Mouse (Mus musculus) forebrain, embryonic 12.5 days (tissue): Measurements from ENCODE around the gene Arnt. TPM values are rescaled to one million over a fixed set of nuclear protein-coding genes. Genes with fewer than 3 reads are reported as not detected.

Experiments
- ATAC-seq: fragments of 200-750 bp; cut with Nextera tagmentation; 2 replicates; pipeline ENCODE4 v1.8.0; 2017; ENCODE audit warnings: moderate TSS enrichment; ENCODE audit not compliant: low FRiP score
- H3K27ac ChIP-seq: fragments of 300-500 bp; sonication (generic); 2 replicates; pipeline ENCODE4 v1.5.1; 2016; ENCODE audit warnings: mild to moderate bottlenecking
- H3K27me3 ChIP-seq: fragments of 300-500 bp; sonication (generic); 2 replicates; pipeline ENCODE4 v1.6.1; 2016; ENCODE audit warnings: mild to moderate bottlenecking
- H3K36me3 ChIP-seq: fragments of 300-500 bp; sonication (generic); replicated peaks from 2 replicates; pipeline ENCODE4 v1.6.1; 2016; ENCODE audit warnings: mild to moderate bottlenecking
- H3K4me1 ChIP-seq: fragments of 300-500 bp; sonication (generic); 2 replicates; pipeline ENCODE4 v1.6.1; 2016
- H3K4me2 ChIP-seq: fragments of 300-500 bp; sonication (generic); 2 replicates; pipeline ENCODE4 v1.6.1; 2016; ENCODE audit warnings: mild to moderate bottlenecking, moderate library complexity
- H3K4me3 ChIP-seq: fragments of 300-500 bp; sonication (generic); replicated peaks from 2 replicates; pipeline ENCODE4 v1.5.1; 2016; ENCODE audit warnings: mild to moderate bottlenecking
- H3K9ac ChIP-seq: fragments of 300-500 bp; sonication (generic); 2 replicates; pipeline ENCODE4 v1.6.1; 2016; ENCODE audit warnings: mild to moderate bottlenecking
- H3K9me3 ChIP-seq: fragments of 300-500 bp; sonication (generic); 2 replicates; pipeline ENCODE4 v1.6.1; 2016
- WGBS: fragments of 180-500 bp; shearing (Covaris S2); methylation state at CpG from one replicate; pipeline ENCODE4 v1.1.7; 2016; 5-methylcytosine and 5-hydroxymethylcytosine counted together
- polyA plus RNA-seq: library from polyadenylated mRNA; unstranded; fragments of >200 nt; fragmentation: Nextera tagmentation; extraction: Ambion mirVana; gene quantifications from 2 replicates; pipeline ENCODE4 v1.2.1, GENCODE M21; 2016

Arnt gene
- polyA plus RNA-seq, 1 experiment from 2014 or later, result 32.6 TPM

- H3K9me3 ChIP-seq, result no peaks in the 10 kb centered on the region
- H3K9ac ChIP-seq, result no peak overlapping the region
- ATAC-seq, result no peak
- H3K36me3 ChIP-seq, result peaks cover 50% of the 10 kb centered on the region
- no peak overlapping the region for H3K27ac ChIP-seq
- no peak overlapping the region for H3K4me2 ChIP-seq
- WGBS, result 90% methylated on average over 1 of the region's 1 CpGs
- H3K4me3 ChIP-seq, result no peak overlapping the region
- H3K27me3 ChIP-seq, result no peaks in the 10 kb centered on the region
- no peaks in the 10 kb centered on the region for H3K4me1 ChIP-seq
Measured at GRCm38 (mm10) chr3:95478966-95479365, 44.8 kb downstream of the Arnt start.

- no peaks in the 10 kb centered on the region for H3K27me3 ChIP-seq
- no peaks in the 10 kb centered on the region for H3K4me1 ChIP-seq
- H3K27ac ChIP-seq, result no peak overlapping the region
- H3K4me3 ChIP-seq, result no peak overlapping the region
- H3K36me3 ChIP-seq, result peaks cover 56% of the 10 kb centered on the region
- no peaks in the 10 kb centered on the region for H3K9me3 ChIP-seq
- H3K4me2 ChIP-seq, result no peak overlapping the region
- no peak overlapping the region for H3K9ac ChIP-seq
- no peak for ATAC-seq
- 93% methylated on average over 2 of the region's 2 CpGs for WGBS
Measured at GRCm38 (mm10) chr3:95486421-95486820, 52.2 kb downstream of the Arnt start.

- Histone ChIP-seq H3K27ac (no peak overlapping the region), H3K9ac (no peak overlapping the region), H3K9me3 (no peaks in the 10 kb centered on the region), H3K4me2 (no peak overlapping the region), H3K4me1 (no peaks in the 10 kb centered on the region), H3K4me3 (no peak overlapping the region), H3K27me3 (no peaks in the 10 kb centered on the region), H3K36me3 (peaks cover 53% of the 10 kb centered on the region)
- 92% methylated on average over 3 of the region's 3 CpGs for WGBS
- ATAC-seq, result no peak
Measured at GRCm38 (mm10) chr3:95488679-95489078, 54.5 kb downstream of the Arnt start.

GRCm38 (mm10) chr3:95490238-95490637 lies 56.0 kb downstream of the Arnt start:
- Histone ChIP-seq H3K9me3 (no peaks in the 10 kb centered on the region), H3K4me1 (no peaks in the 10 kb centered on the region), H3K9ac (no peak overlapping the region), H3K27me3 (no peaks in the 10 kb centered on the region), H3K36me3 (peaks cover 64% of the 10 kb centered on the region), H3K27ac (no peak overlapping the region), H3K4me2 (no peak overlapping the region), H3K4me3 (no peak overlapping the region)
- no peak for ATAC-seq
- 98% methylated on average over 2 of the region's 2 CpGs for WGBS

GRCm38 (mm10) chr3:95494342-95494741 lies 60.2 kb downstream of the Arnt start:
- H3K4me3 ChIP-seq, result no peak overlapping the region
- no peaks in the 10 kb centered on the region for H3K27me3 ChIP-seq
- peaks cover 45% of the 10 kb centered on the region for H3K36me3 ChIP-seq
- 62% methylated on average over 6 of the region's 6 CpGs for WGBS
- ATAC-seq, result no peak
- H3K9me3 ChIP-seq, result no peaks in the 10 kb centered on the region
- no peak overlapping the region for H3K27ac ChIP-seq
- H3K4me2 ChIP-seq, result no peak overlapping the region
- no peak overlapping the region for H3K9ac ChIP-seq
- no peaks in the 10 kb centered on the region for H3K4me1 ChIP-seq

GRCm38 (mm10) chr3:95498229-95498628 lies 64.0 kb downstream of the Arnt start:
- ATAC-seq, result no peak
- Histone ChIP-seq H3K27me3 (no peaks in the 10 kb centered on the region), H3K27ac (no peak overlapping the region), H3K9ac (no peak overlapping the region), H3K9me3 (no peaks in the 10 kb centered on the region), H3K4me3 (no peak overlapping the region), H3K36me3 (peaks cover 26% of the 10 kb centered on the region), H3K4me1 (no peaks in the 10 kb centered on the region), H3K4me2 (no peak overlapping the region)
- 91% methylated on average over 2 of the region's 2 CpGs for WGBS

- peaks cover 20% of the 10 kb centered on the region for H3K36me3 ChIP-seq
- H3K9me3 ChIP-seq, result no peaks in the 10 kb centered on the region
- no peaks in the 10 kb centered on the region for H3K4me1 ChIP-seq
- WGBS, result 77% methylated on average over 7 of the region's 7 CpGs
- no peak within 1 kb of the TSS for H3K4me3 ChIP-seq
- H3K27me3 ChIP-seq, result no peaks in the 10 kb centered on the region
- H3K9ac ChIP-seq, result no peak within 1 kb of the TSS
- no peak within 1 kb of the TSS for H3K27ac ChIP-seq
- no peak for ATAC-seq
- no peak within 1 kb of the TSS for H3K4me2 ChIP-seq
Measured at GRCm38 (mm10) chr3:95499024-95499423, 64.8 kb downstream of the Arnt start, which contains the start of gene Ctsk. Gene Ctsk (plus strand): TSS chr3:95499256.

GRCm38 (mm10) chr3:95499496-95500140 lies 65.4 kb downstream of the Arnt start:
- no peaks in the 10 kb centered on the region for H3K27me3 ChIP-seq
- no peaks in the 10 kb centered on the region for H3K4me1 ChIP-seq
- no peak overlapping the region for H3K4me2 ChIP-seq
- H3K4me3 ChIP-seq, result no peak overlapping the region
- no peak overlapping the region for H3K27ac ChIP-seq
- WGBS, result 76% methylated on average over 10 of the region's 10 CpGs
- peaks cover 15% of the 10 kb centered on the region for H3K36me3 ChIP-seq
- no peak overlapping the region for H3K9ac ChIP-seq
- no peak for ATAC-seq
- H3K9me3 ChIP-seq, result no peaks in the 10 kb centered on the region

- H3K27me3 ChIP-seq, result no peaks in the 10 kb centered on the region
- H3K9ac ChIP-seq, result no peak overlapping the region
- H3K27ac ChIP-seq, result no peak overlapping the region
- no peaks in the 10 kb centered on the region for H3K4me1 ChIP-seq
- H3K4me2 ChIP-seq, result no peak overlapping the region
- H3K4me3 ChIP-seq, result no peak overlapping the region
- no peak for ATAC-seq
- no peaks in the 10 kb centered on the region for H3K36me3 ChIP-seq
- WGBS, result 60% methylated on average over 2 of the region's 2 CpGs
- H3K9me3 ChIP-seq, result no peaks in the 10 kb centered on the region
Measured at GRCm38 (mm10) chr3:95502312-95502711, 68.1 kb downstream of the Arnt start.

GRCm38 (mm10) chr3:95509348-95509747 lies 75.2 kb downstream of the Arnt start:
- Histone ChIP-seq H3K36me3 (no peaks in the 10 kb centered on the region), H3K9ac (no peak overlapping the region), H3K9me3 (no peaks in the 10 kb centered on the region), H3K4me1 (no peaks in the 10 kb centered on the region), H3K27me3 (no peaks in the 10 kb centered on the region), H3K4me3 (no peak overlapping the region), H3K4me2 (no peak overlapping the region), H3K27ac (no peak overlapping the region)
- ATAC-seq, result no peak
- 89% methylated on average over 6 of the region's 6 CpGs for WGBS

- no peak overlapping the region for H3K4me2 ChIP-seq
- H3K4me1 ChIP-seq, result no peaks in the 10 kb centered on the region
- H3K27me3 ChIP-seq, result no peaks in the 10 kb centered on the region
- H3K9ac ChIP-seq, result no peak overlapping the region
- 81% methylated on average over 9 of the region's 9 CpGs for WGBS
- no peaks in the 10 kb centered on the region for H3K9me3 ChIP-seq
- H3K36me3 ChIP-seq, result no peaks in the 10 kb centered on the region
- H3K27ac ChIP-seq, result no peak overlapping the region
- no peak overlapping the region for H3K4me3 ChIP-seq
- ATAC-seq, result no peak
Measured at GRCm38 (mm10) chr3:95511611-95512180, 77.5 kb downstream of the Arnt start.

GRCm38 (mm10) chr3:95516614-95517041 lies 82.4 kb downstream of the Arnt start:
- no peaks in the 10 kb centered on the region for H3K36me3 ChIP-seq
- no peaks in the 10 kb centered on the region for H3K9me3 ChIP-seq
- H3K27ac ChIP-seq, result no peak overlapping the region
- no peak for ATAC-seq
- no peaks in the 10 kb centered on the region for H3K27me3 ChIP-seq
- H3K9ac ChIP-seq, result no peak overlapping the region
- H3K4me3 ChIP-seq, result no peak overlapping the region
- peaks cover 4% of the 10 kb centered on the region for H3K4me1 ChIP-seq
- WGBS, result 86% methylated on average over 3 of the region's 3 CpGs
- no peak overlapping the region for H3K4me2 ChIP-seq

GRCm38 (mm10) chr3:95517493-95517898 lies 83.3 kb downstream of the Arnt start:
- ATAC-seq, result no peak
- H3K9me3 ChIP-seq, result no peaks in the 10 kb centered on the region
- 23% methylated on average over 10 of the region's 10 CpGs for WGBS
- H3K4me1 ChIP-seq, result peaks cover 4% of the 10 kb centered on the region
- peak overlapping the region; percentile 1; the same call in 1 of the 2 replicates for H3K4me2 ChIP-seq
- no peak overlapping the region for H3K9ac ChIP-seq
- H3K27ac ChIP-seq, result no peak overlapping the region
- H3K4me3 ChIP-seq, result no peak overlapping the region
- no peaks in the 10 kb centered on the region for H3K27me3 ChIP-seq
- H3K36me3 ChIP-seq, result no peaks in the 10 kb centered on the region
